Mouse (Mus musculus) liver, embryonic 15.5 days (tissue): ENCODE measurements around the gene Rexo2. TPM values are rescaled to one million over a fixed set of nuclear protein-coding genes. Genes with fewer than 3 reads are reported as not detected.
"Not testable (repeated sequence)": the region's sequence is repeated elsewhere in the genome, so short reads cannot be mapped to it uniquely, and the experiment has no call there.

Experiments used
- ATAC-seq: fragments of 200-750 bp; cut with Nextera tagmentation; 2 replicates; pipeline ENCODE4 v1.8.0; 2017; ENCODE audit warnings: moderate number of reproducible peaks, mild to moderate bottlenecking, moderate library complexity; ENCODE audit not compliant: insufficient read depth
- H3K27ac ChIP-seq: fragments of 300-500 bp; sonication (generic); replicated peaks from 2 replicates; pipeline ENCODE4 v1.5.1; 2015; ENCODE audit warnings: mild to moderate bottlenecking, inconsistent platforms
- H3K27me3 ChIP-seq: fragments of 300-500 bp; sonication (generic); 2 replicates; pipeline ENCODE4 v1.6.1; 2015; ENCODE audit warnings: mild to moderate bottlenecking, inconsistent platforms
- H3K36me3 ChIP-seq: fragments of 300-500 bp; sonication (generic); replicated peaks from 2 replicates; pipeline ENCODE4 v1.6.1; 2015; ENCODE audit warnings: moderate library complexity, mild to moderate bottlenecking, inconsistent platforms
- H3K4me1 ChIP-seq: fragments of 300-500 bp; sonication (generic); replicated peaks from 2 replicates; pipeline ENCODE4 v1.6.1; 2015; ENCODE audit warnings: inconsistent platforms
- H3K4me2 ChIP-seq: fragments of 300-500 bp; sonication (generic); 2 replicates; pipeline ENCODE4 v1.6.1; 2015; ENCODE audit warnings: moderate library complexity, mild to moderate bottlenecking, inconsistent platforms
- H3K4me3 ChIP-seq: fragments of 300-500 bp; sonication (generic); replicated peaks from 2 replicates; pipeline ENCODE4 v1.5.1; 2015; ENCODE audit warnings: mild to moderate bottlenecking, inconsistent platforms
- H3K9ac ChIP-seq: fragments of 300-500 bp; sonication (generic); 2 replicates; pipeline ENCODE4 v1.6.1; 2015; ENCODE audit warnings: moderate library complexity, mild to moderate bottlenecking, inconsistent platforms
- H3K9me3 ChIP-seq: fragments of 300-500 bp; sonication (generic); replicated peaks from 2 replicates; pipeline ENCODE4 v1.6.1; 2016; ENCODE audit warnings: inconsistent platforms
- WGBS: fragments of 180-500 bp; shearing (Covaris S2); methylation state at CpG from one replicate; pipeline ENCODE4 v1.1.7; 2015; ENCODE audit warnings: mixed read lengths; ENCODE audit not compliant: insufficient replicate concordance; 5-methylcytosine and 5-hydroxymethylcytosine counted together
- polyA plus RNA-seq: library from polyadenylated mRNA; unstranded; fragments of >200 nt; fragmentation: Nextera tagmentation; extraction: Ambion mirVana; gene quantifications from 2 replicates; pipeline ENCODE4 v1.2.1, GENCODE M21; 2015

Gene Rexo2
- polyA plus RNA-seq, 1 experiment from 2014 or later: 90.9 TPM

DNA sequence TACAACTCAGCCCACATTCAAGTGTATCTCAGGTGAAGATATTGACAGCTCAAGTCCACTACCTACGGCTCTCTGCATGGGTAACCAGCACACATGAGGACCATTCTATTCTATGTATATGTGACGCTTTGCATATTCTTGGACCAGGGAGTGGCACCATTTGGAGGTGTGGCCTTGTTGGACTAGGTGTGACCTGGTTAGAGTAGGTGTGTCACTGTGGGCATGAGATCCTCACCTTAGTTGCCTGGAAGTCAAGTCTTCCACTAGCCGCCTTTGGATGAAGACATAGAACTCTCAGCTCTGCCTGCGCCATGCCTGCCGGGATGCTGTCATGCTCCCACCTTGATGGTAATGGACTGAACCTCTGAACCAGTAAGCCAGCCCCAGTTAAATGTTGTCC, 13.0 kb downstream of the Rexo2 start:
- H3K4me3 ChIP-seq, H3K4me2 ChIP-seq, ATAC-seq, H3K27ac ChIP-seq, H3K4me1 ChIP-seq, H3K9ac ChIP-seq, H3K9me3 ChIP-seq, H3K27me3 ChIP-seq: not testable (repeated sequence)
- H3K36me3 ChIP-seq: peaks cover 42% of the 10 kb centered on the region
- 93% methylated on average over 5 of the region's 5 CpGs for WGBS

- Histone ChIP-seq H3K4me2 (no peak overlapping the region), H3K9ac (no peak overlapping the region), H3K27me3 (no peaks in the 10 kb centered on the region), H3K36me3 (peaks cover 40% of the 10 kb centered on the region), H3K9me3 (no peaks in the 10 kb centered on the region), H3K27ac (no peak overlapping the region), H3K4me3 (no peak overlapping the region), H3K4me1 (no peaks in the 10 kb centered on the region)
- WGBS: 42% methylated on average over 3 of the region's 3 CpGs
- no peak for ATAC-seq
These were observed 13.6 kb downstream of the Rexo2 start for GRCm38 (mm10) chr9:48466804-48467203.

DNA sequence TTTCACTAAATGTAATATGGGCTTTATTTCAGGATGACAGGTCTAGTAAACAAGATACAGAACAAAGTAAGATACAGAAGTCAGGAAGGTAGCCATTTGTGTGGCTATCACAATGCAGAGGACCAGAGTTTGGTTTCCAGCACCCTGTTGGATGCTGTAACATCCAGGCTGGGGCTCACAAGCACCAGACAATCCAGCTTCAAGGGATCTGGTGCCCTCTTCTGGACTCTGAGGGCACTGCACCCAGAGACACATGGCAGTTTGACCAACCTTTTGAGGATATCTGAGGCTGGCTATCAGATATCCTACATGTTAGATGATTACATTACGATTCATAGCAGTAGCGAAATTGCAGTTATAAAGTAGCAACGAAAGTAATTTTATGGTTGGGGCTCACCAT, 14.8 kb downstream of the Rexo2 start:
- no peak overlapping the region for H3K27ac ChIP-seq
- H3K9ac ChIP-seq: no peak overlapping the region
- ATAC-seq: no peak
- H3K4me2 ChIP-seq: no peak overlapping the region
- no peaks in the 10 kb centered on the region for H3K9me3 ChIP-seq
- H3K27me3 ChIP-seq: no peaks in the 10 kb centered on the region
- H3K4me3 ChIP-seq: no peak overlapping the region
- 83% methylated on average over 3 of the region's 3 CpGs for WGBS
- peaks cover 32% of the 10 kb centered on the region for H3K36me3 ChIP-seq
- no peaks in the 10 kb centered on the region for H3K4me1 ChIP-seq

DNA sequence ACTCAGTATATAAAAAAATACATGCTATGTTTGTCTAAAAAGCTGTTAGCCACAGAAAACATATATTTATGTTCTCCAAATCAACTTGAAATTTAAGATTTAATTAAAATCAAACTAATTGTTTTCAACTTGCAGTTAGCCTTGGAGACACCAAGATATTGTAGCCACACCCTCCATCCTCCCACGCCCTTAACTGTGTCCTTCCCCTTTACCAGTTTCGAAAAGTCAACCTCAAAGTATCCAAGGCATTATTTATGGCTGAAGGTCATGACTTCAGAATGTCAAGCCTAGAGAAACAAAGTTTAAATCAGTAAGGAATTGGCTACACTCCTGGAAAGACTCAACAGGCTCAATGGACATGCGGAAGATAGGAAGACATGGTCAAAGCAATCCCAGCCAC, 18.9 kb downstream of the Rexo2 start:
- no peaks in the 10 kb centered on the region for H3K27me3 ChIP-seq
- no peaks in the 10 kb centered on the region for H3K4me1 ChIP-seq
- 58% methylated on average over 3 of the region's 3 CpGs for WGBS
- H3K4me3 ChIP-seq: no peak overlapping the region
- H3K9ac ChIP-seq: no peak overlapping the region
- no peak overlapping the region for H3K4me2 ChIP-seq
- ATAC-seq: no peak
- no peaks in the 10 kb centered on the region for H3K9me3 ChIP-seq
- no peak overlapping the region for H3K27ac ChIP-seq
- H3K36me3 ChIP-seq: peaks cover 5% of the 10 kb centered on the region; the same call in 1 of the 2 replicates

- Histone ChIP-seq H3K9ac (no peak overlapping the region), H3K9me3 (no peaks in the 10 kb centered on the region), H3K36me3 (peaks cover 4% of the 10 kb centered on the region; the same call in 1 of the 2 replicates), H3K4me3 (no peak overlapping the region), H3K27ac (no peak overlapping the region), H3K27me3 (no peaks in the 10 kb centered on the region), H3K4me2 (no peak overlapping the region), H3K4me1 (no peaks in the 10 kb centered on the region)
- no peak for ATAC-seq
- 84% methylated on average over 8 of the region's 8 CpGs for WGBS
These were observed 19.7 kb downstream of the Rexo2 start for GRCm38 (mm10) chr9:48460720-48461119.

GRCm38 (mm10) chr9:48459391-48459790, 21.0 kb downstream of the Rexo2 start:
- H3K27me3 ChIP-seq: no peaks in the 10 kb centered on the region
- WGBS: 83% methylated on average over 5 of the region's 5 CpGs
- no peak overlapping the region for H3K27ac ChIP-seq
- no peak overlapping the region for H3K9ac ChIP-seq
- ATAC-seq: no peak
- no peak overlapping the region for H3K4me3 ChIP-seq
- H3K4me2 ChIP-seq: no peak overlapping the region
- no peaks in the 10 kb centered on the region for H3K9me3 ChIP-seq
- H3K4me1 ChIP-seq: no peaks in the 10 kb centered on the region
- H3K36me3 ChIP-seq: no peaks in the 10 kb centered on the region

- H3K4me1 ChIP-seq: no peaks in the 10 kb centered on the region
- no peak for ATAC-seq
- no peaks in the 10 kb centered on the region for H3K9me3 ChIP-seq
- H3K4me2 ChIP-seq: no peak overlapping the region
- H3K27ac ChIP-seq: no peak overlapping the region
- no peak overlapping the region for H3K4me3 ChIP-seq
- no peaks in the 10 kb centered on the region for H3K36me3 ChIP-seq
- H3K9ac ChIP-seq: no peak overlapping the region
- 59% methylated on average over 3 of the region's 3 CpGs for whole genome bisulfite sequencing
- H3K27me3 ChIP-seq: no peaks in the 10 kb centered on the region
These were observed 21.5 kb downstream of the Rexo2 start for GRCm38 (mm10) chr9:48458879-48459278.

DNA sequence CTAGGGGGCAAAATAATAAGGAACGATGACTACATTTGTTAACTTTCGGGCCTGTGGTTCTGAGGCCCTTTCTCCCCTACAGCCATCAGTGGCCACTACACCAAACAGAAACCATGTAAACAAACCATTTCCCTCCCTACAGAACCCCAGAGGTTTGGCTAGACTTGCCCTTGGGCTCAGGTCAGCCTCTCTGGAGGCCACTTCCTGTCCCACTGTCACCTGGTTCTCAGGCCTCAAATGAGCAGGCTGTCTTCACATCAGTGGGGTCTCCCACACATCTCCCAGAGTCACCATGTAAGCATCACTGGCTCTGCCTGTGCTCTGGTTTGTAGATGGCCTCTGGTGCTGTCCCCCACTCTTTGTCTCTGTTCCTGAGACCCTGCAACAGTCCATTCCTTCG, 24.5 kb downstream of the Rexo2 start:
- no peaks in the 10 kb centered on the region for H3K4me1 ChIP-seq

DNA sequence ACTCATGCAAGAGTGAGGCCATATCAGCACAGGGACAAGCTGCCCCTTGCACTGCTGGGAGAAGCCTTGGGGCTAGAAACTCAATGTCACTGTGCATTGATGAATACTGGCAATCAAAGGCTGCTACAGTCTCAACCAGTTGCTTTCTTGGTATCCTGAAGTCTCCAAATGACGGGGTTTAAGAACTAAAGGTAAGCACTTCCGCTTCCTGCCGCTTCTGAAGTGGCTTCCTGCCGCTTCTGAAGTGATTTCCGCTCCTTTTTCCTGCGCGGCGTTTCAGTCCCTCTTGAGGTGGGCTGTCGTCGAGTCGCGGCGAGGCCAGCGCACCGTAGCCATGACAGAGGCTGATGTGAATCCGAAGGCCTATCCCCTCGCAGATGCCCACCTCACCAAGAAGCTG, 30.4 kb downstream of the Rexo2 start:
- H3K27me3 ChIP-seq: no peaks in the 10 kb centered on the region
- H3K9ac ChIP-seq: no peak overlapping the region
- no peaks in the 10 kb centered on the region for H3K36me3 ChIP-seq
- H3K4me2 ChIP-seq: no peak overlapping the region
- ATAC-seq: no peak
- WGBS: 76% methylated on average over 17 of the region's 17 CpGs
- no peak overlapping the region for H3K27ac ChIP-seq
- H3K9me3 ChIP-seq: no peaks in the 10 kb centered on the region
- no peak overlapping the region for H3K4me3 ChIP-seq
- H3K4me1 ChIP-seq: 0 out of 2 replicates have a peak, but pooled peaks cover 4% of the 10 kb centered on the region

More for the DNA sequence above, 24.5 kb downstream of the Rexo2 start:
- H3K9ac ChIP-seq: no peak overlapping the region
- 74% methylated on average over 3 of the region's 3 CpGs for WGBS
- no peaks in the 10 kb centered on the region for H3K9me3 ChIP-seq
- no peak overlapping the region for H3K4me2 ChIP-seq
- H3K36me3 ChIP-seq: no peaks in the 10 kb centered on the region
- H3K4me3 ChIP-seq: no peak overlapping the region
- no peak for ATAC-seq
- no peaks in the 10 kb centered on the region for H3K27me3 ChIP-seq
- H3K27ac ChIP-seq: no peak overlapping the region

- H3K4me3 ChIP-seq: no peak overlapping the region
- H3K27me3 ChIP-seq: no peaks in the 10 kb centered on the region
- WGBS: 20% methylated on average over 5 of the region's 5 CpGs
- no peaks in the 10 kb centered on the region for H3K36me3 ChIP-seq
- H3K27ac ChIP-seq: no peak overlapping the region
- H3K9me3 ChIP-seq: no peaks in the 10 kb centered on the region
- 0 out of 2 replicates have a peak, but pooled peaks cover 4% of the 10 kb centered on the region for H3K4me1 ChIP-seq
- H3K9ac ChIP-seq: no peak overlapping the region
- no peak overlapping the region for H3K4me2 ChIP-seq
- ATAC-seq: no peak
These were observed 32.6 kb downstream of the Rexo2 start for GRCm38 (mm10) chr9:48447783-48448209.

DNA sequence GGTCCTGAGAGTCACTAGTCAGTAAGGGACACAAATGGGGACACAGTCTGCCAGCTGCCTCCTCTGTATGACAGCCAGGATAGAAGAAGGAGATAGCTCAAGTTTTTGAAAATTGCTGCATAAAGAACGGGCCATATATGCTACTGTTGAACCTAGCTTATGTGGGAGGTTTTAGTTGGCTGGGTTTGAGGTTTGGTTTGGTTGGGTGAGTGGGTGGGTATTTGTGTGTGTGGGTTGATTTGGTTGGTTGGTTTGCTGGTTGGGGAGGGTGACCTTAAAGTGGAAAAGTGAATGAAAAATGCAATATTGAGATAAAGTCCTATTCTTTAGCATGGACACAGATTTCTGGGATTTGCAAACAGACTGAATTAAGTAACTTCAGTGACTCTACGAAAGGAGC, 35.6 kb downstream of the Rexo2 start:
- no peaks in the 10 kb centered on the region for H3K27me3 ChIP-seq
- H3K9me3 ChIP-seq: no peaks in the 10 kb centered on the region
- 60% methylated on average over 2 of the region's 2 CpGs for WGBS
- H3K4me1 ChIP-seq: 0 out of 2 replicates have a peak, but pooled peaks cover 4% of the 10 kb centered on the region
- H3K4me2 ChIP-seq: no peak overlapping the region
- no peak overlapping the region for H3K9ac ChIP-seq
- H3K4me3 ChIP-seq: no peak overlapping the region
- no peak overlapping the region for H3K27ac ChIP-seq
- no peaks in the 10 kb centered on the region for H3K36me3 ChIP-seq
- ATAC-seq: no peak

DNA sequence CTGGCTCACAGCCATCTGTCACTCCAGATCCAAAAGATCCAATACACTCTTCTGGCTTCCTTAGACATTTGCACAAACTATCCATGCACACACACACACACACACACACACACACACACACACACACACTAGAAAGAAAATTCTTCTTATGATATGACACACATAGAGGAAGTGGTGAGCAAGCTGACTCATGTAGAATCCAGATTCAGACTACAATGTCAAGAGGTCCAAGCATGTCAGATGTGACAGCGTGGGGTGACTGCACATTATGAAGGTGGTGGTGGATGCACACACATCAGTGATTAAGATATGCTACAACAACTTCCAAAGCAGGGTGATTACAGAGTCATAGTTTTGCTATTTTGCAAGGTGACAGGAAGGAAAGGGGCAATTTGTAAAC, 36.5 kb downstream of the Rexo2 start:
- no peak for ATAC-seq
- Histone ChIP-seq H3K36me3 (no peaks in the 10 kb centered on the region), H3K4me2 (no peak overlapping the region), H3K9me3 (no peaks in the 10 kb centered on the region), H3K27ac (no peak overlapping the region), H3K27me3 (no peaks in the 10 kb centered on the region), H3K4me1 (0 out of 2 replicates have a peak, but pooled peaks cover 4% of the 10 kb centered on the region), H3K4me3 (no peak overlapping the region), H3K9ac (no peak overlapping the region)
- WGBS: 36% methylated on average over 1 of the region's 1 CpGs
